Mouse (Mus musculus) limb, embryonic 14.5 days (tissue): ENCODE results near the gene Gpr137c. TPM values are rescaled to one million over a fixed set of nuclear protein-coding genes. Genes with fewer than 3 reads are reported as not detected.

Source experiments
- ATAC-seq: fragments of 200-750 bp; cut with Nextera tagmentation; 2 replicates; pipeline ENCODE4 v1.8.0; 2017; ENCODE audit warnings: low read depth, moderate number of reproducible peaks, moderate TSS enrichment; ENCODE audit not compliant: low FRiP score
- DNase-seq: peaks from one replicate; pipeline ENCODE4 v3.0.0-alpha.2; 2015; ENCODE audit warnings: low spot score
- H3K27ac ChIP-seq: fragments of 300-500 bp; sonication (generic); replicated peaks from 2 replicates; pipeline ENCODE4 v1.5.1; 2014; ENCODE audit warnings: low read depth, mild to moderate bottlenecking, low read length, moderate library complexity, mixed read lengths
- H3K27me3 ChIP-seq: fragments of 300-500 bp; sonication (generic); 2 replicates; pipeline ENCODE4 v1.6.1; 2014; ENCODE audit warnings: low read length, mixed read lengths; ENCODE audit not compliant: control insufficient read depth, insufficient read depth
- H3K36me3 ChIP-seq: fragments of 300-500 bp; sonication (generic); 2 replicates; pipeline ENCODE4 v1.6.1; 2014; ENCODE audit warnings: mild to moderate bottlenecking, low read length, moderate library complexity, mixed read lengths; ENCODE audit not compliant: control insufficient read depth, insufficient read depth
- H3K4me1 ChIP-seq: fragments of 300-500 bp; sonication (generic); 2 replicates; pipeline ENCODE4 v1.6.1; 2014; ENCODE audit warnings: antibody characterized with exemption, low read length, mixed read lengths; ENCODE audit not compliant: control insufficient read depth, insufficient read depth
- H3K4me2 ChIP-seq: fragments of 300-500 bp; sonication (generic); replicated peaks from 2 replicates; pipeline ENCODE4 v1.6.1; 2014; ENCODE audit warnings: low read depth, mild to moderate bottlenecking, low read length, moderate library complexity; ENCODE audit not compliant: severe bottlenecking
- H3K4me3 ChIP-seq: fragments of 300-500 bp; sonication (generic); replicated peaks from 2 replicates; pipeline ENCODE4 v1.5.1; 2014; ENCODE audit warnings: low read length
- H3K9ac ChIP-seq: fragments of 300-500 bp; sonication (generic); 2 replicates; pipeline ENCODE4 v1.6.1; 2014; ENCODE audit warnings: mild to moderate bottlenecking, low read depth, low read length, moderate library complexity; ENCODE audit not compliant: severe bottlenecking
- H3K9me3 ChIP-seq: fragments of 300-500 bp; sonication (generic); 2 replicates; pipeline ENCODE4 v1.6.1; 2016; ENCODE audit warnings: low read length; ENCODE audit not compliant: control insufficient read depth
- POLR2A ChIP-seq: fragments of 200-500 bp; IDR thresholded peaks from 2 replicates; pipeline ENCODE4 v1.8.0; 2012; ENCODE audit warnings: inconsistent platforms, mild to moderate bottlenecking, moderate library complexity, borderline replicate concordance; ENCODE audit not compliant: insufficient read depth, insufficient read length; ENCODE audit errors: extremely low read depth
- WGBS: fragments of 180-500 bp; shearing (Covaris S2); extraction: QIAGEN DNeasy Blood & Tissue Kit; methylation state at CpG from one replicate; pipeline ENCODE4 v1.1.7; 2014; 5-methylcytosine and 5-hydroxymethylcytosine counted together
- polyA plus RNA-seq, 2 experiments: library from polyadenylated mRNA; depleted of rRNA in 1 of 2; stranded (reverse) in 1 of 2; unstranded in 1 of 2; fragments of >200 nt; fragmentation: Nextera tagmentation in 1 of 2; extraction: Ambion mirVana in 1 of 2; gene quantifications; 2 replicates each; pipeline versions ENCODE4 v1.2.1 to v1.2.3; 2012 to 2014

The Gpr137c gene
- polyA plus RNA-seq, 2 experiments: 2.8 to 8.9 TPM

DNA sequence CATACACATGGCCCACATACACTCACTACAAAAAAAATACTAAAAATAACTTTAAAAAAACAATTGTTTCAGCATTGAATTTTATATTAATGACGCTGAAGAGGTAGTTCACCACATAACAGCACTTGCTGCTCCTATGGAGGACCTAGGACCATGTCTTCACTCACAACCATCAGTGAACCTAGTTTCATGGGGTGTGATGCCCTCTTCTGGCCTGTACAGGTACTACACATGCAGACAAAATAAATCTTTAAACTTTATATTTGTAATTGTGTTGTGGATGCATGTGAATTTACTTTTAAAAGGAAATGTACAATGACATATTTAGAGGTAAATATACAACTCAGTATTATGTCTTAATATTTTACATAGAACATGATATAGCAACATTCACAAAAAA, 22.1 kb downstream of the Gpr137c start:
- Histone ChIP-seq H3K27me3 (no peaks in the 10 kb centered on the region), H3K4me2 (no peak overlapping the region), H3K9ac (no peak overlapping the region), H3K4me3 (no peak overlapping the region), H3K9me3 (no peaks in the 10 kb centered on the region), H3K4me1 (no peaks in the 10 kb centered on the region), H3K36me3 (no peaks in the 10 kb centered on the region), H3K27ac (no peak overlapping the region)
- DNase-seq (no peak), ATAC-seq (no peak)
- TF ChIP-seq POLR2A: no peak
- WGBS: 33% methylated on average over 1 of the region's 1 CpGs

DNA sequence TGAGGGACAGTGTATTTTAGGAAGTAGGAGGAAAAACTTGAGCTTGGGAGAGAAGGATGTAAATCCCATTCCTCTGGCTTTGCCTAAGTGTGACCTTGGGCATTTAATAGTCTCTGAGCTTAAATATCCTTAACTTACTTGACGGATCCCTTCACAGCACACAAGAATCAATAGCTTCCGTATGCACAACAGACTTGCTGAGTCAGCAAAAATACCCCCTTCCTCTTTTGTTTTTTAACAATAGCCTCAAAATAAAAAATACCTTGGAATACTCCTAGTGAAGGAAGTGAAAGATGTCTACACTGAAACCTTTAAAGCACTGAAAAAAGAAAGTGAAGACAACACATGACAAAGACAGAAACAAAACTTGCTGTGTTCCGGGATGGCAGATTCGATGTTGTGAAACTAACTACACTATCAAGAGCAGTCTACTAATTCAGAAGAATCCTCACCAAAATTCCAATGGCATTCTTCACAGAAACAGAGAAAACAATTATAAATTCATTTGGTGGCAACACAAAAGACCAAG, 32.1 kb downstream of the Gpr137c start:
- no peaks in the 10 kb centered on the region for H3K27me3 ChIP-seq
- DNase-seq: no peak
- no peak for ATAC-seq
- no peaks in the 10 kb centered on the region; the same call in 1 of the 2 replicates for H3K36me3 ChIP-seq
- no peak overlapping the region for H3K4me2 ChIP-seq
- no peak overlapping the region for H3K27ac ChIP-seq
- H3K9me3 ChIP-seq: no peaks in the 10 kb centered on the region
- 88% methylated on average over 4 of the region's 4 CpGs for WGBS
- H3K4me3 ChIP-seq: no peak overlapping the region
- H3K4me1 ChIP-seq: no peaks in the 10 kb centered on the region
- no peak for TF ChIP-seq POLR2A
- no peak overlapping the region for H3K9ac ChIP-seq

DNA sequence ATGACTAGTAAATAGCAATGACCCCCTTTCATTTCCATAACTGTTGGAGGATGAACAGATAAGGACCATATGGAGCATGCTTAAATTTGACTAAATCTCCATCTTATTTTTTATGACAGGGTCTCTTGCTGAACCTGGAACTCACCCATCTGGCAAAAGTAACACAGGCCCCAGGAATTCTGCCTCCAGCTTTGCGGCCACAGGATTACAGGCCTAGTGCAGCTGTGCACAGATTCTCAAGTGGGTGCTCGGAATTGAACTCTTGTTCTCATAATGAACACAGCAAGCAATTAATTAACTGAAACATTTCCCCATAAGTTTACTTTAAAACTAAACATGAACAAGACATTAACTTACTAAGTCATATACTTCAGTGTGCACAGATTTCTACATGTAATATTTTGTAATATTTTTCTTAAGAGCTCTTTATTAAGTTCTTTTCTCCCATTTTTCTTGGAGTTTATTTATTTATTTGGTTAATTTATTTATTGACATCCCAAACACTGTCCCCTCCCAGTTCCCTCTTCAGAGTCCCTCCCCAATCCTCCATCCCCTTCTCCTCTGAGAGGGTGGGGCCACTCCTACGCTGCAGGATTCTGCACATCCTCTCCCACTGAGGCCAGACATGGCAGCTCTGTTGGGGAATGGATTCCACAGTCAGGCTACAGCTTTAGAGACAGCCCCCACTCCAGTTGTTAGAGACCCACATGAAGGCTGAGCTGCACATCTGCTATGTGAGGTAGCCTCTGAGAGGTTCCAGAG, 44.5 kb downstream of the Gpr137c start:
- H3K4me2 ChIP-seq: no peak overlapping the region
- H3K9me3 ChIP-seq: peaks cover 3% of the 10 kb centered on the region; the same call in 1 of the 2 replicates
- ATAC-seq (no peak), DNase-seq (no peak)
- H3K27me3 ChIP-seq: no peaks in the 10 kb centered on the region
- H3K4me3 ChIP-seq: no peak overlapping the region
- WGBS: 60% methylated on average over 3 of the region's 3 CpGs
- H3K9ac ChIP-seq: no peak overlapping the region
- TF ChIP-seq POLR2A: no peak
- H3K27ac ChIP-seq: no peak overlapping the region
- H3K36me3 ChIP-seq: no peaks in the 10 kb centered on the region; the same call in 1 of the 2 replicates
- no peaks in the 10 kb centered on the region for H3K4me1 ChIP-seq

DNA sequence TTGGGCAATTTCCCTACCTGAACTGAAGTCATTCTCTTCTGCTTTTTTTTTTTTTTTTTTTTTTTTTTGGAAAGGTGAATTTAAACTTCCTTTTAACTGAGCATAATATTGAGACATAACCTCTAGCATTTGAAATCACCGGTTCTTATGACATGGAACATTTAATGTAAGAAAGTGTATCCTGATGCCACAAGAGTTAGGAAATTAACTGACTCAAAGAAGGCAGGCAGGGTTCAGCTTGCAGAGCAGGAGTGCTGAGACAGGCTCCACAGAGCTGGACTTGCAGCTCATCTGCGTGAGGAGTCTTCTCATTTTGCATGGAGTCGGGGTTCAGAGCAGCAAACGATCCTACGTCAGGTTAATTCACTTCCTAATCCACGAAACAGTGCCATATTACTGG, 56.3 kb downstream of the Gpr137c start:
- Histone ChIP-seq H3K4me2 (no peak overlapping the region), H3K36me3 (peaks cover 5% of the 10 kb centered on the region; the same call in 1 of the 2 replicates), H3K27me3 (no peaks in the 10 kb centered on the region), H3K4me3 (no peak overlapping the region), H3K4me1 (no peaks in the 10 kb centered on the region), H3K9ac (no peak overlapping the region), H3K27ac (no peak overlapping the region), H3K9me3 (no peaks in the 10 kb centered on the region)
- no peak for ATAC-seq
- no peak for DNase-seq
- 77% methylated on average over 6 of the region's 6 CpGs for WGBS
- TF ChIP-seq POLR2A: no peak

DNA sequence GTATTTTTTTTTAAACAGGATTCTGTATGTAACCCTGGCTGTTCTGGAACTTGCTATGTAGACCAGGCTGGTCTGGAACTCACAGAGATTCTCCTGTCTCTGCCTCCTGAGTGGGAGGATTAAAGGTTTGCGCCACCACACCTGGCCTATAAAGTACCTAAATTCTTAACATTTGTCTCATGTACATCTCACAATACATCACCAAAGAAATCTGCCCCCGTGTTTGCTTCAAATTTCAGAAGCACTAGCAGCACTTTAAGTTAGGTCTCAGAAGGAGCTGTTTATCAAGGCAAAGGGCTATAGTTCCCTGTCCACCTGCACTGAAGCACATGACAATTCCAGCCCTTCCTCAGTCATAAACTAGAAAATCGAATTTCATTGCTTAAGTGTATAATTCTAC, 62.5 kb downstream of the Gpr137c start:
- H3K4me2 ChIP-seq: no peak overlapping the region
- TF ChIP-seq POLR2A: no peak
- no peak for DNase-seq
- ATAC-seq: no peak
- H3K27me3 ChIP-seq: no peaks in the 10 kb centered on the region
- H3K4me3 ChIP-seq: no peak overlapping the region
- no peak overlapping the region for H3K27ac ChIP-seq
- H3K36me3 ChIP-seq: peaks cover 8% of the 10 kb centered on the region; the same call in 1 of the 2 replicates
- 84% methylated on average over 3 of the region's 3 CpGs for WGBS
- H3K4me1 ChIP-seq: no peaks in the 10 kb centered on the region
- H3K9ac ChIP-seq: no peak overlapping the region
- no peaks in the 10 kb centered on the region for H3K9me3 ChIP-seq

DNA sequence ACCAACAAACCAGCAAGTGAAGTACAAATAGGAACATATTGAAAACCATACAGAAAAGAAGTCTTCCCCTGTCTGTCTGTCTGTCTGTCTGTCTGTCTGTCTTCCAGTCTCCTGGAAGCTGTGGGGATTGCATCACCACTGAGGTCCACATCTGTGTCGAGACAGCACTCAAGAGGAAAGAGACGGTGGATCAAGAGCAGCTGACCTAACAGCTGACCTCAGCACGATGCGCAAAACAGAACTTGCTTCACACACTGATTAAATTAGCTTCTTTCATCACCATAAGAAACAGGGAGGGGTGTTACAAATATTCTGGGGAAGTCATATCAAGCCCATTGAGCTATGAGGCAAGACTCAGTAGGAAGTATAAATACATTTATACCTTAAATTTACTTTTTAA, 72.1 kb downstream of the Gpr137c start:
- no peak for ATAC-seq
- H3K4me1 ChIP-seq: no peaks in the 10 kb centered on the region
- no peak overlapping the region for H3K27ac ChIP-seq
- no peak overlapping the region for H3K4me3 ChIP-seq
- TF ChIP-seq POLR2A: no peak
- H3K9me3 ChIP-seq: no peaks in the 10 kb centered on the region
- H3K27me3 ChIP-seq: no peaks in the 10 kb centered on the region
- 70% methylated on average over 4 of the region's 4 CpGs for WGBS
- no peak for DNase-seq
- H3K9ac ChIP-seq: no peak overlapping the region
- no peak overlapping the region for H3K4me2 ChIP-seq
- H3K36me3 ChIP-seq: peaks cover 23% of the 10 kb centered on the region
